Mouse (Mus musculus) brain, embryonic 14.5 days (tissue): ENCODE measurements around the gene S100a7a.
A peak's percentile ranks its signal among the peaks of the same experiment; 100 is the strongest.

Experiments used
- CTCF ChIP-seq: fragments of 200-500 bp; IDR thresholded peaks from 2 replicates; pipeline ENCODE4 v1.5.1; 2012; ENCODE audit warnings: inconsistent platforms, mild to moderate bottlenecking, moderate library complexity, borderline replicate concordance; ENCODE audit not compliant: insufficient read depth, insufficient read length; ENCODE audit errors: extremely low read depth
- POLR2A ChIP-seq: fragments of 200-500 bp; IDR thresholded peaks from 2 replicates; pipeline ENCODE4 v1.6.1; 2012; ENCODE audit warnings: mild to moderate bottlenecking, inconsistent platforms, borderline replicate concordance; ENCODE audit not compliant: poor library complexity, insufficient read depth, insufficient read length, severe bottlenecking; ENCODE audit errors: extremely low read depth

DNA sequence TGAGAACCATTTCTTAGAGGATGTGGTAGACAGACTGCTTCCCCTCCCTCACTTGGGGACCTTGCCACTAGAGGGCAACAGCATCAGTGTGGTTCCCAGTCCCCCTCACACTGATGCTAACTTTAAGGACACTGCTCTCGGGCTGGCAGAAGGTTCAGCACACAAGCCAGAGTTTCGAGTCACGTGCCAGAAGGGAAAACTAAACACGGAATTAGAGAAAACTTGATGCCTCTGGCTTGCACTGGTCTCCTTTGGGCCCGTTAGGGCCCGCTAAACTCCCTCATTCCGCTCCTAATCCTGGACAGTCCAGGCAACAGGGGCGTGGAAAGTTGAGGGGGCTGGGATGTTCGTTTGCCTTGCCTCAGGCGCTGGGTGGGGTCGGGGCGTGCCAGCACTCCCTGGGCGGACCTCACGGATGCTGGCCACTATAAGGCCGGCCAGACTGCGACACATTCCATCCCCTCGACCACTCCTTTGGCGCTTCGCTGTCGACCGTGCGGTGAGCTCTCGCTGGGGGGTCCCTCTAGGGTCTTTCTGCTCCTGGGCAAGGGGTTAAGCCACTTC lies 41.0 kb upstream of the S100a7a start, which contains the start of gene S100a6:
- TF ChIP-seq POLR2A, result no peak
- peak; percentile 77 for TF ChIP-seq CTCF
